Mouse (Mus musculus): Measurements from ENCODE around the gene Ly6g6f. TPM values are rescaled to one million over a fixed set of nuclear protein-coding genes. Genes with fewer than 3 reads are reported as not detected.
A peak's percentile ranks its signal among the peaks of the same experiment; 100 is the strongest.

Gene Ly6g6f
- polyA plus RNA-seq, 1 experiment from 2014 or later: 12.8 TPM

GRCm38 (mm10) chr17:35077285-35077684 lies 8.1 kb downstream of the Ly6g6f start:
- Histone ChIP-seq H3K27me3 (replicated peaks; ENCODE audit: control insufficient read depth, insufficient read depth, low read length) (peaks cover 7% of the 10 kb centered on the region; the same call in 1 of the 2 replicates), H3K4me2 (peak overlapping the region; percentile 28; the same call in 1 of the 2 replicates), H3K9me3 (ENCODE audit: control insufficient read depth, low read length) (no peaks in the 10 kb centered on the region), H3K36me3 (ENCODE audit: control insufficient read depth, insufficient read depth, low read length) (no peaks in the 10 kb centered on the region), H3K4me1 (replicated peaks; ENCODE audit: control insufficient read depth, insufficient read depth, low read length) (peaks cover 26% of the 10 kb centered on the region), H3K9ac (ENCODE audit: low read depth, low read length) (no peak overlapping the region), H3K4me3 (ENCODE audit: low read depth, low read length) (no peak overlapping the region), H3K27ac (ENCODE audit: low read depth, low read length) (no peak overlapping the region)
- ATAC-seq (replicated peaks; ENCODE audit: low FRiP score) (no peak), DNase-seq (ENCODE audit: low spot score) (no peak)
- WGBS: 40% methylated on average over 2 of the region's 2 CpGs

GRCm38 (mm10) chr17:35076507-35077176 lies 8.8 kb downstream of the Ly6g6f start, which contains the start of gene Ly6g6e:
Gene Ly6g6e, plus strand, starts transcription at chr17:35076902.
- no peak for ATAC-seq (replicated peaks; ENCODE audit: low FRiP score)

GRCm38 (mm10) chr17:35074097-35074496 lies 11.3 kb downstream of the Ly6g6f start:
- WGBS: 31% methylated on average over 17 of the region's 17 CpGs

More at GRCm38 (mm10) chr17:35076507-35077176, 8.8 kb downstream of the Ly6g6f start, which contains the start of gene Ly6g6e:
- DNase-seq (ENCODE audit: low spot score): no peak
- H3K36me3 ChIP-seq (ENCODE audit: control insufficient read depth, insufficient read depth, low read length): no peaks in the 10 kb centered on the region
- peaks cover 11% of the 10 kb centered on the region; the same call in 1 of the 2 replicates for H3K27me3 ChIP-seq (replicated peaks; ENCODE audit: control insufficient read depth, insufficient read depth, low read length)
- no peaks in the 10 kb centered on the region for H3K9me3 ChIP-seq (ENCODE audit: control insufficient read depth, low read length)
- peak within 1 kb of the TSS; percentile 28; the same call in 1 of the 2 replicates for H3K4me2 ChIP-seq
- 40% methylated on average over 10 of the region's 10 CpGs for WGBS
- no peak within 1 kb of the TSS; the same call in 1 of the 2 replicates for H3K9ac ChIP-seq (ENCODE audit: low read depth, low read length)
- no peak within 1 kb of the TSS for H3K27ac ChIP-seq (ENCODE audit: low read depth, low read length)
- peaks cover 26% of the 10 kb centered on the region for H3K4me1 ChIP-seq (replicated peaks; ENCODE audit: control insufficient read depth, insufficient read depth, low read length)
- no peak within 1 kb of the TSS for H3K4me3 ChIP-seq (ENCODE audit: low read depth, low read length)

GRCm38 (mm10) chr17:35071454-35071853 lies 14.0 kb downstream of the Ly6g6f start:
- ATAC-seq (replicated peaks; ENCODE audit: low FRiP score): no peak
- Histone ChIP-seq H3K36me3 (ENCODE audit: control insufficient read depth, insufficient read depth, low read length) (no peaks in the 10 kb centered on the region), H3K9ac (ENCODE audit: low read depth, low read length) (no peak overlapping the region), H3K4me2 (no peak overlapping the region), H3K9me3 (ENCODE audit: control insufficient read depth, low read length) (no peaks in the 10 kb centered on the region), H3K27me3 (replicated peaks; ENCODE audit: control insufficient read depth, insufficient read depth, low read length) (peaks cover 30% of the 10 kb centered on the region), H3K27ac (ENCODE audit: low read depth, low read length) (no peak overlapping the region), H3K4me3 (ENCODE audit: low read depth, low read length) (no peak overlapping the region), H3K4me1 (replicated peaks; ENCODE audit: control insufficient read depth, insufficient read depth, low read length) (peaks cover 4% of the 10 kb centered on the region)
- WGBS: 83% methylated on average over 9 of the region's 9 CpGs
- no peak for DNase-seq (ENCODE audit: low spot score)

More at GRCm38 (mm10) chr17:35074097-35074496, 11.3 kb downstream of the Ly6g6f start:
- no peaks in the 10 kb centered on the region for H3K9me3 ChIP-seq (ENCODE audit: control insufficient read depth, low read length)
- H3K9ac ChIP-seq (ENCODE audit: low read depth, low read length): no peak overlapping the region
- H3K4me2 ChIP-seq: no peak overlapping the region
- H3K27ac ChIP-seq (ENCODE audit: low read depth, low read length): no peak overlapping the region
- no peak for ATAC-seq (replicated peaks; ENCODE audit: low FRiP score)
- H3K4me3 ChIP-seq (ENCODE audit: low read depth, low read length): no peak overlapping the region
- no peaks in the 10 kb centered on the region for H3K36me3 ChIP-seq (ENCODE audit: control insufficient read depth, insufficient read depth, low read length)
- peaks cover 8% of the 10 kb centered on the region for H3K4me1 ChIP-seq (replicated peaks; ENCODE audit: control insufficient read depth, insufficient read depth, low read length)
- DNase-seq (ENCODE audit: low spot score): no peak
- H3K27me3 ChIP-seq (replicated peaks; ENCODE audit: control insufficient read depth, insufficient read depth, low read length): peaks cover 12% of the 10 kb centered on the region

- no peak for ATAC-seq (replicated peaks; ENCODE audit: low FRiP score)
- H3K9me3 ChIP-seq (ENCODE audit: control insufficient read depth, low read length): no peaks in the 10 kb centered on the region
- no peak overlapping the region for H3K27ac ChIP-seq (ENCODE audit: low read depth, low read length)
- DNase-seq (ENCODE audit: low spot score): no peak
- 52% methylated on average over 6 of the region's 6 CpGs for WGBS
- no peaks in the 10 kb centered on the region for H3K36me3 ChIP-seq (ENCODE audit: control insufficient read depth, insufficient read depth, low read length)
- H3K4me2 ChIP-seq: no peak overlapping the region
- peaks cover 8% of the 10 kb centered on the region for H3K4me1 ChIP-seq (replicated peaks; ENCODE audit: control insufficient read depth, insufficient read depth, low read length)
- no peak overlapping the region for H3K9ac ChIP-seq (ENCODE audit: low read depth, low read length)
- H3K27me3 ChIP-seq (replicated peaks; ENCODE audit: control insufficient read depth, insufficient read depth, low read length): peaks cover 37% of the 10 kb centered on the region
- H3K4me3 ChIP-seq (ENCODE audit: low read depth, low read length): no peak overlapping the region
Observed at GRCm38 (mm10) chr17:35070556-35071229, 14.7 kb downstream of the Ly6g6f start.

- H3K27ac ChIP-seq (ENCODE audit: low read depth, low read length): no peak overlapping the region
- no peak for DNase-seq (ENCODE audit: low spot score)
- no peak overlapping the region for H3K4me2 ChIP-seq
- peaks cover 49% of the 10 kb centered on the region for H3K27me3 ChIP-seq (replicated peaks; ENCODE audit: control insufficient read depth, insufficient read depth, low read length)
- H3K4me1 ChIP-seq (replicated peaks; ENCODE audit: control insufficient read depth, insufficient read depth, low read length): peaks cover 17% of the 10 kb centered on the region
- WGBS: 76% methylated on average over 17 of the region's 17 CpGs
- no peak overlapping the region for H3K4me3 ChIP-seq (ENCODE audit: low read depth, low read length)
- ATAC-seq (replicated peaks; ENCODE audit: low FRiP score): no peak
- H3K36me3 ChIP-seq (ENCODE audit: control insufficient read depth, insufficient read depth, low read length): no peaks in the 10 kb centered on the region
- H3K9me3 ChIP-seq (ENCODE audit: control insufficient read depth, low read length): no peaks in the 10 kb centered on the region
- H3K9ac ChIP-seq (ENCODE audit: low read depth, low read length): no peak overlapping the region
Observed at GRCm38 (mm10) chr17:35068213-35068914, 17.0 kb downstream of the Ly6g6f start.

GRCm38 (mm10) chr17:35066084-35066483 lies 19.3 kb downstream of the Ly6g6f start, which contains the start of gene Mpig6b:
Gene Mpig6b, minus strand, starts transcription at chr17:35066184.
- DNase-seq (ENCODE audit: low spot score) (no peak), ATAC-seq (replicated peaks; ENCODE audit: low FRiP score) (no peak)
- Histone ChIP-seq H3K9ac (ENCODE audit: low read depth, low read length) (peak within 1 kb of the TSS; percentile 45), H3K9me3 (ENCODE audit: control insufficient read depth, low read length) (no peaks in the 10 kb centered on the region), H3K27ac (ENCODE audit: low read depth, low read length) (peak within 1 kb of the TSS; percentile 2; the same call in 1 of the 2 replicates), H3K4me1 (replicated peaks; ENCODE audit: control insufficient read depth, insufficient read depth, low read length) (peaks cover 20% of the 10 kb centered on the region), H3K4me3 (ENCODE audit: low read depth, low read length) (peak within 1 kb of the TSS; percentile 45), H3K4me2 (peak within 1 kb of the TSS; percentile 79), H3K36me3 (ENCODE audit: control insufficient read depth, insufficient read depth, low read length) (peaks cover 6% of the 10 kb centered on the region; the same call in 1 of the 2 replicates), H3K27me3 (replicated peaks; ENCODE audit: control insufficient read depth, insufficient read depth, low read length) (peaks cover 46% of the 10 kb centered on the region)
- 38% methylated on average over 10 of the region's 10 CpGs for WGBS

Data from liver, embryonic 11.5 days (tissue).